Mouse (Mus musculus): ENCODE results near the gene Syngr2. TPM values are rescaled to one million over a fixed set of nuclear protein-coding genes. Genes with fewer than 3 reads are reported as not detected.
"Not testable (repeated sequence)": the region's sequence is repeated elsewhere in the genome, so short reads cannot be mapped to it uniquely, and the experiment has no call there.

Gene Syngr2
- polyA plus RNA-seq, 1 experiment from 2014 or later: 14.6 TPM

DNA sequence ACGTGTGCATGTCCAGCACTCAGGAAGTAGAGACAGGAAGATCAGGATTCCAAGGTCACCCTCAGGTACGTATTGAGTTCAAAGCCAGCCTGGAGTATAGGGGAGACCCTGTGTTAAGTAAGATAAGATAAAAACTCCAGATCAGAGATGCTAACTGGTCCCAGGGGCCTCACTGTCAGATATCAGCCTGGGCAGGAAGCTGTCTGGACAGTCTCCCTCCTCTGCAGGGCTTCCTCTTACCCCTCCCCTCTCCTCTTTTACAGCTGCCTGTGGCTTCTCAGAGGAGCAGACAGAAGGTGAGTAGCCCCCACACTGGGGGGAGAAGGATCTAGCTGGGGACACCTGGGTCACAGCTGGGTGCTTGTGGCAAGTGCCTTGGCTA is 11.3 kb upstream of the Syngr2 start:
- Histone ChIP-seq H3K36me3 (no peaks in the 10 kb centered on the region), H3K9me3 (no peaks in the 10 kb centered on the region), H3K27me3 (peaks cover 2% of the 10 kb centered on the region; the same call in 1 of the 2 replicates), H3K27ac (no peak overlapping the region), H3K4me2 (no peak overlapping the region), H3K4me1 (replicated peaks) (no peaks in the 10 kb centered on the region; the same call in 1 of the 2 replicates), H3K9ac (no peak overlapping the region), H3K4me3 (no peak overlapping the region)
- WGBS: 45% methylated on average over 2 of the region's 2 CpGs
- no peak for ATAC-seq (ENCODE audit: low FRiP score)

DNA sequence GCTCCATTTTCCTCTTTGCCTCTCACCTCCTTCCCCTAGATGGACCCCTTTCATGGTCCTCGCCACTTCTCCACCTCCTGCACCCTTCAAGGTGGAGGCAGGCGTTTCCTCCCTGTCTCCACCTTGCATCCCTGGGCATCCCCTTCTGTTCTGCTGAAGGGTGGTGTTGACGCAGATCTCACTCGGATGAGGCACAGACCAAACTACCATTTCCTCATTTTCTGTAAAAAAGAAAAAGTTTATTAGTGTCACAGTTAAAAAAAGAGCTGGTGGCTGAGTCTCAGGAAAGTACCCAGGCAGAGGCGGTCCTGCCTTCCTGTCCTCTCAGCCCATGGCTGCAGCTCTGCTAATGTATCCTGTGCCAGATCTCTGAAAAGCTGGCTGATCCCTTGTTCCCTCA is 10.3 kb upstream of the Syngr2 start:
- Histone ChIP-seq H3K36me3 (no peaks in the 10 kb centered on the region), H3K9ac (no peak overlapping the region), H3K9me3 (no peaks in the 10 kb centered on the region), H3K27me3 (peaks cover 2% of the 10 kb centered on the region; the same call in 1 of the 2 replicates), H3K4me1 (replicated peaks) (no peaks in the 10 kb centered on the region; the same call in 1 of the 2 replicates), H3K4me2 (no peak overlapping the region), H3K27ac (no peak overlapping the region), H3K4me3 (no peak overlapping the region)
- 66% methylated on average over 5 of the region's 5 CpGs for WGBS
- no peak for ATAC-seq (ENCODE audit: low FRiP score)

DNA sequence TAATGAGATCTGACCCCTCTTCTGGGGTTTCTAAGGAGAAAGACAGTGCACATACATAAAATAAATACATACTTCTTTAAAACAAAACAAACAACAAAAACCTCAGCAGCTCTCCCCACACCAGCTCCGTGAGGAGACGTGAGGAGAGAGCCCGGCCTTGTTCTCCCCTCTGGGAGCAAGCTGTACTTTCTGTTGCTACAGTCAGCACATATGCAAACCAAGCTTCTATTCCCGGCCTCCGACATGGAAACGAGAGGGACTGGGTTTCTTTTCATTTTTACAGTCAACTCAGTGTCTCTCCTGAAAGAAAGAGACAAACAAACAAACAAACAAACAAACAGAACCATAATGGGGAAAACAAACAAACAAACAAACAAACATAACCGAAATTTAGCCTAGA is 9.4 kb upstream of the Syngr2 start:
- Histone ChIP-seq H3K4me1 (replicated peaks) (no peaks in the 10 kb centered on the region; the same call in 1 of the 2 replicates), H3K27me3 (peaks cover 2% of the 10 kb centered on the region; the same call in 1 of the 2 replicates)
- WGBS: 79% methylated on average over 7 of the region's 7 CpGs

DNA sequence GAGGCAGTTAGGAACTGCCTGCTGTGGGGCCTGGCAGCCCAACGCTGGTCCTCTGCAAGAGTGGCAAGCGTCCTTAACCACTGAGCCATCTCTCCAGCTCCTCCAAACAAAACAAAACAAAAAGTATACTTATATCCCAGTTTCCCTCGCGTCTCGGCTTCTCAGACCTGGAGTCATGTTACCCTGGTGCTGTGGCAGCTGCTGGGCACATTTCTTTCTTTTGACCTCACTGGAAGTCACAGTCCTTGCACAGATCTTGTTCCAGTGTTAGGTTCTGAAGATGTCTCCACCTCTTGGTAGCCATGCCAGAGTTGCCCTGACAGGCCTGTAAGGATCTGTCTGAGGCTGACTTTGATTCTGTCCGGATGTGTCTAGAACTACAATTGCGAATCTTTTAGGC is 7.8 kb upstream of the Syngr2 start:
- no peak overlapping the region for H3K4me3 ChIP-seq
- ATAC-seq (ENCODE audit: low FRiP score): no peak
- no peak overlapping the region for H3K4me2 ChIP-seq
- no peak overlapping the region for H3K9ac ChIP-seq
- peaks cover 2% of the 10 kb centered on the region; the same call in 1 of the 2 replicates for H3K27me3 ChIP-seq
- no peaks in the 10 kb centered on the region; the same call in 1 of the 2 replicates for H3K4me1 ChIP-seq (replicated peaks)
- no peaks in the 10 kb centered on the region for H3K36me3 ChIP-seq
- WGBS: 83% methylated on average over 7 of the region's 7 CpGs
- H3K27ac ChIP-seq: no peak overlapping the region
- no peaks in the 10 kb centered on the region for H3K9me3 ChIP-seq

More for the DNA sequence above, 9.4 kb upstream of the Syngr2 start:
- no peak overlapping the region for H3K27ac ChIP-seq
- no peak overlapping the region for H3K4me3 ChIP-seq
- no peak for ATAC-seq (ENCODE audit: low FRiP score)
- H3K9me3 ChIP-seq: no peaks in the 10 kb centered on the region
- no peak overlapping the region for H3K4me2 ChIP-seq
- no peak overlapping the region for H3K9ac ChIP-seq
- no peaks in the 10 kb centered on the region for H3K36me3 ChIP-seq

DNA sequence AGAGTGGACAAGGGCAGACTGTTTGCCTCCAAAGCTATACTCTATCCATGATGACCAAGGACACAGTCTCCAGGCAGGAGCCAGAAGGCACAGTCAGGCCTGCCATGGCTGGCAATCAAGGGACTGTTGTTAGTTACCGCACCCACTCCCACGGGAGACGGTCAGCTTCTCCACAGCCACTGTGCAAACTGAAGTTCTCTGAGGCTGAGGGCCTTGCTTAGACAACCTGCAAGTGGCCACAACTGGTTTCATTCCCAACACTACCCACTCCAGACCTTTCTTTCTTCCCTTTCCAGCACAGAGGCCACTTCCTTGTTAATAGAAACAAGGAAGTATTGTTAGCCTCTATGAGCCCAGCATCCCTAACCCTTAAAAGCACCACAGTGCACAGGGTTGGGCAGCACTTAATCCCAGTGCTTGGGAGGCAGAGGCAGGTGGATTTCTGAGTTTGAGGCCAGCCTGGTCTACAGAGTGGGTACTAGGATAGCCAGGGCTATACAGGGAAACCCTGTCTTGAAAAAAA is 6.2 kb upstream of the Syngr2 start:
- WGBS: 95% methylated on average over 3 of the region's 3 CpGs
- ATAC-seq (ENCODE audit: low FRiP score): no peak

DNA sequence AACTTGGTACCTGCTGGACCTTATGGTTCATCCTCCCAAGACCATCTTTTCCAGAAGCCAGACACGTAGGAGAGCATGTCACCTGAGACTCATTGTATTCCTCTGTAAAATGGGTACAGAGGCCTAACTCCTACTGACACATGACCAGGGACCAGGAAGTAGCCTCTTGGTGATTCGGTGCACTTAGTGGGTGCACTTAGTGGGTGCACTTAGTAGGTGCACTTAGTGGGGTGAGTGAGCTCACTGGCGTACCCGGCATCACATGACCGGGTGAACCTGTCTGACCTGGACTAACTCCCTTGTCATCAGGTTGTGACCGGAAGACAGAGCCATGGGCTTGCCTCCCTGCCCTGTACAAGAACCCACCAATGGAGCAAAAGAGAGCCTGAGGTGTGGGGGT is 2.7 kb upstream of the Syngr2 start:
- Histone ChIP-seq H3K4me1 (replicated peaks) (peaks cover 24% of the 10 kb centered on the region), H3K4me2 (no peak overlapping the region), H3K27me3 (peaks cover 25% of the 10 kb centered on the region), H3K9ac (no peak overlapping the region), H3K36me3 (no peaks in the 10 kb centered on the region), H3K4me3 (no peak overlapping the region), H3K9me3 (no peaks in the 10 kb centered on the region), H3K27ac (no peak overlapping the region)
- WGBS: 93% methylated on average over 6 of the region's 6 CpGs
- no peak for ATAC-seq (ENCODE audit: low FRiP score)

More for the DNA sequence above, 6.2 kb upstream of the Syngr2 start:
- Histone ChIP-seq H3K4me3 (no peak overlapping the region), H3K27ac (no peak overlapping the region), H3K27me3 (no peaks in the 10 kb centered on the region), H3K9me3 (no peaks in the 10 kb centered on the region), H3K36me3 (no peaks in the 10 kb centered on the region), H3K9ac (no peak overlapping the region), H3K4me2 (no peak overlapping the region), H3K4me1 (replicated peaks) (no peaks in the 10 kb centered on the region; the same call in 1 of the 2 replicates)

DNA sequence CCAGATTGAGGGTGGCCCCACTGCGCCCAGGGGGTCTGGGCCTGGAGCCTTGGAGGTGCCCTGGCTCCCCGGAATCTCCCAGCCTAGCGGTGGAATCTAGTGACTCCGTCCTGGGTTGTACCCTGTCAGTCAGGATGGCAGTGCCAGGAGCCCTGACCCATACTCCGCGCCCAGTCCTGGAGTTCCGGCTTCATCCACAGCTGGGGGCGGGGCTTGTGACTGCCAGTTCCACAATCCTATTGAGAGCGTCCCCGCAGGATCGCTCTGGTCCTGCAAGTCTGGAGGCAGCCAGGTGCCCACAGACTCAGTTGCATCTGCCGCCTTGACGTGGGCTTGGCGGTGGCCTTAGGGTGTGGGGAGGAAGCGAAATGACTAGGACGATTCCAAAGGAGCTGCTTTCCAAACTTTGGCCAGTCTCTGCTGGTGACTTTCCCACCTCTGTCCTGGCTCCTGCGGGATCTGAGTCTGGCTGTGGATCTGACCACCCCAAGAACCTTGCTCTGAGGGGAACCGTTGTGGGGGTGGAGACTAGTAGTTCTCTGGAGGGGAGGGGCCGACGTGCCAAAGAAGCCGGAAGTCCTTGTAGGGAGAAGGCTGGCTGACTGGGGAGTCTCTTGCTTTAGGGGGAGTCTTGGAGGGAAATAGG is 1.1 kb downstream of the Syngr2 start:
- Histone ChIP-seq H3K4me1 (replicated peaks) (peaks cover 24% of the 10 kb centered on the region), H3K4me2 (peak overlapping the region; percentile 90), H3K4me3 (peak overlapping the region; percentile 56), H3K9ac (peak overlapping the region; percentile 74), H3K27me3 (peaks cover 25% of the 10 kb centered on the region), H3K9me3 (no peaks in the 10 kb centered on the region), H3K27ac (no peak overlapping the region), H3K36me3 (peaks cover 4% of the 10 kb centered on the region; the same call in 1 of the 2 replicates)
- under 1% methylated on average over 21 of the region's 21 CpGs for WGBS
- peak; percentile 76 for ATAC-seq (ENCODE audit: low FRiP score)

DNA sequence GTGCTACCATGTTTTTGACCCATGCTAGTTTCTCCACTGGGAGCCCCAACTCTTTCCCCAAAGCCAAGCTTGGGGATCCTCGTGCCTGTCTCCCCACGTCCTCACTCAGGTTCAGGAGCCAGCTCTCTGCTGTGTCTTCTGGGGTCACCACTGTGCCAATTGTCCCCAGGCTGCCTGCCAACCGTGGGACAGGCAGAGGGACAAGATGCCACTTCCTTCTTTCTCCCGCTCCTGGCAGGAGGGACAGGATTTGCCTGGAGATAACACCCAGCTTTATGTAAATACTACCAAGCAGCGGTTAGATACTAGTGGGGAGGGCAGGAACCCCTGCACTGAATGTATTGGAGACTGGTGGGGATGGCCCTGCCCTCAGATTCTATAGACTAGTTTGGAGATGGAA is 4.4 kb downstream of the Syngr2 start:
- no peak overlapping the region for H3K4me3 ChIP-seq
- no peak overlapping the region for H3K27ac ChIP-seq
- ATAC-seq (ENCODE audit: low FRiP score): no peak
- peaks cover 27% of the 10 kb centered on the region for H3K4me1 ChIP-seq (replicated peaks)
- no peak overlapping the region for H3K9ac ChIP-seq
- H3K9me3 ChIP-seq: no peaks in the 10 kb centered on the region
- H3K36me3 ChIP-seq: peaks cover 4% of the 10 kb centered on the region; the same call in 1 of the 2 replicates
- peaks cover 19% of the 10 kb centered on the region for H3K27me3 ChIP-seq
- 77% methylated on average over 5 of the region's 5 CpGs for WGBS
- no peak overlapping the region for H3K4me2 ChIP-seq

DNA sequence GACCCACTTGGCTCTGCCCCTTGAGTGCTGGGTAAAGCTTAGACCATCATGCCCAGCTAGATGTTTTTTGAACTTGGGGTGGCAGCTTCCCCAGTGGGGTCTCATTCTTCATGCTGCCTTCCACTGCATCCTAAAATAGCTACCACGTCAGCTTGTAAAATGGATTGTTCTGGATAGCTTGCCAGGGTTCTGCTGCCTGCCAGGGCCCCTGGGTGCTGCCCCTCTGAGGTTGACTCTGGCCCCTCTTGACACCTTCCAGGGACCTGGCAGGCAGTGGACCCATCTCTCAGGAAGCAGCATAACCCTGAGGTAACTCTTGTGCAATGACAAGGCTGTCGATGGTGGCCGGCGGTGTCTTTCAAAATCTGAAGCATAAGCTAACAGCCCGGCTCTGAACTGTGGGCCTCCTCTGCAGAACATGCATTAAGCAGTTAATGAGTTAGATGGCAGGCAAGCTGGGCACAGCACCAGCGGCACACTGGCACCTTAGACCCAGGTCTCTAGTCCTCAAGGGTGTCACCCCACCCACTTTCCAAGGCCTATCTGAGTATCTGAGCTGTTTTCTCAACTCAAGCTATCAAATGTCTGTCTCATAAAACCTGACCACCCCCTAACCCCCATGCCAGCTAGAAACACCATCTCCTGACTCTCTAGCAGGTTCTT is 5.4 kb downstream of the Syngr2 start:
- peaks cover 25% of the 10 kb centered on the region for H3K4me1 ChIP-seq (replicated peaks)
- H3K4me2 ChIP-seq: no peak overlapping the region
- ATAC-seq (ENCODE audit: low FRiP score): no peak
- no peak overlapping the region for H3K9ac ChIP-seq
- no peaks in the 10 kb centered on the region for H3K9me3 ChIP-seq
- peaks cover 9% of the 10 kb centered on the region for H3K27me3 ChIP-seq
- H3K4me3 ChIP-seq: no peak overlapping the region
- 92% methylated on average over 6 of the region's 6 CpGs for WGBS
- H3K36me3 ChIP-seq: peaks cover 4% of the 10 kb centered on the region; the same call in 1 of the 2 replicates
- H3K27ac ChIP-seq: no peak overlapping the region

DNA sequence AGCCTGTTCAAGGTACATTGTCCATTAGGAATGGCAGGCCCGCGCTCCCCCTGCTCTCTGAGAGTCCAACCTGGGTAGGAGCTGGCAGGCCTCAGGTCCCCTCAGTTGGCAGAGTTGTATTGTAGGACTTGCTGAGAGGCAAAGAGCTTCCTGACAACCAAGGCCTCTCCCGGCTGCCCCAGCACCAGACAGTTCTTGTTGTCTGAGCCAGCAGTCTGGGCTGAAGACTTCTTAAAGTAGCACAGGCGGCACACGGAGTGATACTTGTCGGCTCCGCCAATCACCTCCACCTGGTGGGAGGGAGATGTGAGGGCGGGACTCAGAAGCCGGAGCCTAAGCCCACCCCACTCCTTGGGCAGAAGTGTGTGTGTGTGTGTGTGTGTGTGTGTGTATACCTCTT is 6.4 kb downstream of the Syngr2 start:
- not testable (repeated sequence) for H3K4me2 ChIP-seq; H3K9ac ChIP-seq; H3K27me3 ChIP-seq; H3K27ac ChIP-seq; H3K36me3 ChIP-seq; ATAC-seq (ENCODE audit: low FRiP score); H3K9me3 ChIP-seq; H3K4me3 ChIP-seq
- WGBS: 92% methylated on average over 9 of the region's 9 CpGs
- peaks cover 15% of the 10 kb centered on the region for H3K4me1 ChIP-seq (replicated peaks)

DNA sequence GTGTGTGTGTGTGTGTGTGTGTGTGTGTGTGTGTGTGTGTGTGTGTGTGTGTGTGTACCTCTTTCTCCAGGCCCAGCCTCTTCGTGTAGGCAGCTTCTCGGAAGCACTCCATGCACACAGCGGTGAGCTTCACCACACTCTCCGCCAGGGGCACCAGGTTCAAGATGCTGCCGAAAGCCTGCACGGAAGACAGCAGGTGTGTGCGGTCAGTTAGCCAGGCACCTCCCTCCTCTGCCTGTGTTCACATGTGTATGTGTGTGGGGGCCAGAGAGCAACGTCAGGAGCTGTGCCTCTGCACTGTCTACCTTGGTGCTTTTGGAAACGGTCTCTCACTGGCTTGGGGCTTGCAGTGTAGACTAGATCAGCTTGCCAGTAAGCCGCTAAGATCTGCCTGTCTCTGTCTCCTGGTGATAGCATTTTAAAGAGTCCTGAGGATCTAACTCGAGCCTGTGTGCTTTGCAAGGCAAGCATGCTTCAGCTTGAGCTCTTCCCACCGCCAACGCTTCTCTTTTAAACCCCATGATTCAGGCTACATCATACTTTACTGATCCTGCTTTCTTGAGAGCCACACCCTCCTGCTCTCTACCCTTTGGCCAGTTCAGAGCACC is 7.0 kb downstream of the Syngr2 start:
- Histone ChIP-seq H3K36me3 (peaks cover 4% of the 10 kb centered on the region; the same call in 1 of the 2 replicates), H3K27ac (no peak overlapping the region), H3K9me3 (no peaks in the 10 kb centered on the region), H3K4me1 (replicated peaks) (peaks cover 10% of the 10 kb centered on the region), H3K4me2 (no peak overlapping the region), H3K9ac (no peak overlapping the region), H3K4me3 (no peak overlapping the region), H3K27me3 (no peaks in the 10 kb centered on the region)
- no peak for ATAC-seq (ENCODE audit: low FRiP score)
- WGBS: 87% methylated on average over 13 of the region's 13 CpGs

DNA sequence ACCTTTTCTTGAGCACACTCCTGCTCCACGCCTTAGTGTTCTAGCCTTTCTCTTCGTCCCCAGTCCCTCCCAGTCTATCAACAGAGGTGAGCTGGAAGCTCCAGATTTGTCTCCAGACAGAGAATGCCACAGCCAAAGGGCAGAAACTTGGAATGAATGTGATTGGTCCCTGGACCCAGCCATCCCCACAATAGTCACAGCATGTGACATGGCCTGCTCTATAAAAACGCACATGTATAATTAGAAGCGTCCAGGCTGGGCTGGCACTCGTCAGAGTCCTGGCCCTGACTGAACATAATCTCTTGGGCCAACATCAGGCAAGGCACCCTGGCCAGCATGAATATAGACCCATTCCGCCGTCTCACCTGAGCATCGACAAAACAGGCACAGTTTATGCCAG is 9.6 kb downstream of the Syngr2 start:
- no peaks in the 10 kb centered on the region for H3K36me3 ChIP-seq
- ATAC-seq (ENCODE audit: low FRiP score): no peak
- 70% methylated on average over 8 of the region's 8 CpGs for WGBS
- H3K9me3 ChIP-seq: no peaks in the 10 kb centered on the region
- H3K27me3 ChIP-seq: no peaks in the 10 kb centered on the region
- H3K9ac ChIP-seq: no peak overlapping the region
- H3K4me3 ChIP-seq: no peak overlapping the region
- peaks cover 14% of the 10 kb centered on the region for H3K4me1 ChIP-seq (replicated peaks)
- H3K27ac ChIP-seq: no peak overlapping the region
- no peak overlapping the region for H3K4me2 ChIP-seq

All from hindbrain, embryonic 13.5 days (tissue).